Mouse (Mus musculus): Measurements from ENCODE around the gene Psmd12.

The Psmd12 gene

GRCm38 (mm10) chr11:107513047-107513446, 33.8 kb downstream of the Psmd12 start:
- DNase-seq: no peak

- DNase-seq: no peak
These were observed 37.1 kb downstream of the Psmd12 start for GRCm38 (mm10) chr11:107516387-107516786.

GRCm38 (mm10) chr11:107518645-107519429, 39.6 kb downstream of the Psmd12 start:
- DNase-seq: no peak

- no peak for DNase-seq
These were observed 41.9 kb downstream of the Psmd12 start for GRCm38 (mm10) chr11:107521153-107521552.

- DNase-seq: no peak
These were observed 45.7 kb downstream of the Psmd12 start for GRCm38 (mm10) chr11:107524966-107525365.

- no peak for DNase-seq
These were observed 48.3 kb downstream of the Psmd12 start for GRCm38 (mm10) chr11:107527632-107528031.

- DNase-seq: no peak
These were observed 50.0 kb downstream of the Psmd12 start for GRCm38 (mm10) chr11:107529320-107529719.

- no peak for DNase-seq
These were observed 52.2 kb downstream of the Psmd12 start for GRCm38 (mm10) chr11:107531445-107531844.

GRCm38 (mm10) chr11:107532271-107532670, 53.0 kb downstream of the Psmd12 start:
- no peak for DNase-seq

GRCm38 (mm10) chr11:107538994-107539393, 59.7 kb downstream of the Psmd12 start:
- DNase-seq: no peak

- no peak for DNase-seq
These were observed 61.1 kb downstream of the Psmd12 start for GRCm38 (mm10) chr11:107540339-107540738.

- no peak for DNase-seq
These were observed 66.6 kb downstream of the Psmd12 start for GRCm38 (mm10) chr11:107545747-107546476.

GRCm38 (mm10) chr11:107546667-107547301, 67.5 kb downstream of the Psmd12 start:
- no peak for DNase-seq

- DNase-seq: peak; percentile 60
These were observed 68.3 kb downstream of the Psmd12 start, which contains the start of gene Helz for GRCm38 (mm10) chr11:107547351-107548203. Gene Helz, plus strand, starts transcription at chr11:107547930.

GRCm38 (mm10) chr11:107548204-107548975, 69.1 kb downstream of the Psmd12 start:
- no peak for DNase-seq
